10 mouse cellular contexts compared by ENCODE assay signal in genomic region chr2:37741806-37742554, GRCm38 (mm10). TPM values are rescaled to one million over a fixed set of nuclear protein-coding genes. Genes with fewer than 3 reads are reported as not detected.
DNase-seq lines count a peak whose midpoint lies in the region; ATAC-seq and TF ChIP-seq lines count a peak whose summit lies in the region.
"Had no signal": no experiment of that assay in that cellular context is flagged by ENCODE, and none has a peak within 500 bp of the region (broad histone marks: within the 10 kb centered on the region; RNA-seq: fewer than 3 reads in every experiment).

No protein-coding gene starts in this region.

- ATAC-seq in intestine, postnatal 0 days: no peak
- no peak for ATAC-seq in intestine, embryonic 16.5 days
- ATAC-seq in midbrain, embryonic 13.5 days: 0 out of 2 replicates have a peak, but pooled peaks have one; percentile 30
- no peak for ATAC-seq in midbrain, embryonic 11.5 days (ENCODE audit: low FRiP score)

- no peaks in the 10 kb centered on the region for H3K9me3 ChIP-seq in intestine, postnatal 0 days (ENCODE audit: control insufficient read depth)
- H3K9me3 ChIP-seq in intestine, embryonic 16.5 days (ENCODE audit: control insufficient read depth, low read length): no peaks in the 10 kb centered on the region
- no peaks in the 10 kb centered on the region for H3K9me3 ChIP-seq in midbrain, embryonic 13.5 days
- no peaks in the 10 kb centered on the region for H3K9me3 ChIP-seq in midbrain, embryonic 11.5 days (ENCODE audit: control insufficient read depth, low read length)
- H3K9me3 ChIP-seq: hindbrain, embryonic 15.5 days had no signal

- no peak overlapping the region for H3K27ac ChIP-seq in intestine, postnatal 0 days (ENCODE audit: low read depth, low read length)
- H3K27ac ChIP-seq in intestine, embryonic 16.5 days (ENCODE audit: low read length): no peak overlapping the region
- H3K27ac ChIP-seq in midbrain, embryonic 13.5 days: peak overlapping the region; percentile 0; the same call in 1 of the 2 replicates
- no peak overlapping the region for H3K27ac ChIP-seq in midbrain, embryonic 11.5 days (ENCODE audit: low read depth, low read length)
- H3K27ac ChIP-seq in small intestine, adult 2 months (ENCODE audit: insufficient read depth, low read depth, low read length): no peak overlapping the region
- H3K27ac ChIP-seq: hindbrain, embryonic 15.5 days; macrophage had no signal

- 42% methylated on average over 20 of the region's 20 CpGs for WGBS in intestine, postnatal 0 days
- 49% methylated on average over 20 of the region's 20 CpGs for WGBS in intestine, embryonic 16.5 days
- 72% methylated on average over 20 of the region's 20 CpGs for WGBS in midbrain, embryonic 13.5 days
- 82% methylated on average over 20 of the region's 20 CpGs for WGBS in midbrain, embryonic 11.5 days
- WGBS in small intestine, adult 2 months: 30% methylated on average over 20 of the region's 20 CpGs

- no peak overlapping the region; the same call in 1 of the 2 replicates for H3K4me3 ChIP-seq in intestine, postnatal 0 days (ENCODE audit: low read depth, low read length)
- H3K4me3 ChIP-seq in intestine, embryonic 16.5 days (ENCODE audit: low read length): no peak overlapping the region
- no peak overlapping the region for H3K4me3 ChIP-seq in midbrain, embryonic 13.5 days (replicated peaks)
- no peak overlapping the region for H3K4me3 ChIP-seq in midbrain, embryonic 11.5 days (ENCODE audit: low read depth, low read length)
- 0 out of 2 replicates have a peak overlapping the region, but pooled peaks have one; percentile 15 for H3K4me3 ChIP-seq in small intestine, adult 2 months (ENCODE audit: low read depth, low read length)
- H3K4me3 ChIP-seq: hindbrain, embryonic 15.5 days had no signal

- peak; percentile 47 for TF ChIP-seq CTCF in intestine, postnatal 0 days (IDR thresholded peaks at IDR 0.05; ENCODE audit: low read depth)
- TF ChIP-seq CTCF in small intestine, adult 2 months (IDR thresholded peaks at IDR 0.05; ENCODE audit: extremely low read depth, insufficient read length, insufficient replicate concordance, low read depth, low read length): no peak

- H3K36me3 ChIP-seq in intestine, postnatal 0 days (ENCODE audit: control insufficient read depth, insufficient read depth): no peaks in the 10 kb centered on the region
- H3K36me3 ChIP-seq in intestine, embryonic 16.5 days (ENCODE audit: control insufficient read depth, insufficient read depth, low read length): no peaks in the 10 kb centered on the region
- H3K36me3 ChIP-seq in midbrain, embryonic 13.5 days: no peaks in the 10 kb centered on the region
- H3K36me3 ChIP-seq in midbrain, embryonic 11.5 days (ENCODE audit: control insufficient read depth, insufficient read depth, low read length): no peaks in the 10 kb centered on the region
- H3K36me3 ChIP-seq in small intestine, adult 2 months (ENCODE audit: control insufficient read depth, insufficient read depth, low read length): no peaks in the 10 kb centered on the region
- H3K36me3 ChIP-seq: hindbrain, embryonic 15.5 days had no signal

- H3K9ac ChIP-seq in intestine, postnatal 0 days (ENCODE audit: low read depth, low read length): no peak overlapping the region
- no peak overlapping the region for H3K9ac ChIP-seq in intestine, embryonic 16.5 days (ENCODE audit: low read depth, low read length)
- no peak overlapping the region for H3K9ac ChIP-seq in midbrain, embryonic 13.5 days (replicated peaks)
- no peak overlapping the region for H3K9ac ChIP-seq in midbrain, embryonic 11.5 days (ENCODE audit: low read length)
- H3K9ac ChIP-seq: hindbrain, embryonic 15.5 days had no signal

- no peaks in the 10 kb centered on the region for H3K27me3 ChIP-seq in intestine, postnatal 0 days (replicated peaks; ENCODE audit: control insufficient read depth, insufficient read depth, low read length)
- no peaks in the 10 kb centered on the region for H3K27me3 ChIP-seq in intestine, embryonic 16.5 days (replicated peaks; ENCODE audit: control insufficient read depth, insufficient read depth, low read length)
- H3K27me3 ChIP-seq in midbrain, embryonic 13.5 days: no peaks in the 10 kb centered on the region
- H3K27me3 ChIP-seq in midbrain, embryonic 11.5 days (ENCODE audit: control insufficient read depth, insufficient read depth, low read length): no peaks in the 10 kb centered on the region
- no peaks in the 10 kb centered on the region for H3K27me3 ChIP-seq in small intestine, adult 2 months (ENCODE audit: control insufficient read depth, insufficient read depth, low read length)
- H3K27me3 ChIP-seq: hindbrain, embryonic 15.5 days had no signal

- intact Hi-C loops in heart, postnatal 14 days (cut with DNase I): no loop called here

- no peaks in the 10 kb centered on the region for H3K4me1 ChIP-seq in intestine, postnatal 0 days (replicated peaks; ENCODE audit: control insufficient read depth, insufficient read depth, low read length)
- peaks cover 5% of the 10 kb centered on the region; the same call in 1 of the 2 replicates for H3K4me1 ChIP-seq in intestine, embryonic 16.5 days (ENCODE audit: control insufficient read depth, insufficient read depth, low read length)
- H3K4me1 ChIP-seq in midbrain, embryonic 13.5 days (replicated peaks): peaks cover 9% of the 10 kb centered on the region; the same call in 1 of the 2 replicates
- no peaks in the 10 kb centered on the region; the same call in 1 of the 2 replicates for H3K4me1 ChIP-seq in midbrain, embryonic 11.5 days (ENCODE audit: control insufficient read depth, insufficient read depth, low read length)
- peaks cover 3% of the 10 kb centered on the region; the same call in 1 of the 2 replicates for H3K4me1 ChIP-seq in small intestine, adult 2 months (ENCODE audit: control insufficient read depth, insufficient read depth, insufficient read length, low read length)
- H3K4me1 ChIP-seq: hindbrain, embryonic 15.5 days had no signal

- TF ChIP-seq POLR2A in small intestine, adult 2 months (IDR thresholded peaks at IDR 0.05; ENCODE audit: low read depth, low read length): no peak

- peak overlapping the region; percentile 24; the same call in 1 of the 2 replicates for H3K4me2 ChIP-seq in intestine, postnatal 0 days (replicated peaks; ENCODE audit: low read depth)
- H3K4me2 ChIP-seq in intestine, embryonic 16.5 days (ENCODE audit: low read depth, low read length): no peak overlapping the region
- H3K4me2 ChIP-seq in midbrain, embryonic 13.5 days (replicated peaks): no peak overlapping the region
- H3K4me2 ChIP-seq in midbrain, embryonic 11.5 days: no peak overlapping the region
- H3K4me2 ChIP-seq: hindbrain, embryonic 15.5 days had no signal

- no peak for DNase-seq in midbrain, embryonic 11.5 days (ENCODE audit: low spot score, missing footprints)
- peak; percentile 42 for DNase-seq in fat pad, adult 2 months (ENCODE audit: extremely low read depth, low read depth, low spot score)
- DNase-seq in ovary, postnatal 14 days (ENCODE audit: low spot score): no peak
- no peak for DNase-seq in heart, postnatal 14 days

RNA-seq across cellular contexts. Expression of gene Crb2, which starts 34.1 kb away (rescaled TPM):
- polyA plus RNA-seq in intestine, postnatal 0 days (2015; fragmentation: Nextera tagmentation; extraction: Ambion mirVana): 0.51 and 0.60 TPM in 2 replicates
- 0.95 and 1.1 TPM in 2 replicates for polyA plus RNA-seq in intestine, embryonic 16.5 days (2015; fragmentation: Nextera tagmentation; extraction: Ambion mirVana)
- polyA plus RNA-seq in midbrain, embryonic 13.5 days (2015; fragmentation: Nextera tagmentation; extraction: Ambion mirVana): 8.5 and 10.3 TPM in 2 replicates
- polyA plus RNA-seq in midbrain, embryonic 11.5 days (2014; fragmentation: Nextera tagmentation; extraction: Ambion mirVana): 10.9 and 14.6 TPM in 2 replicates
- polyA plus RNA-seq in small intestine, adult 2 months (2012; rRNA removed): 0.14 and 0.48 TPM in 2 replicates
- total RNA-seq in heart, postnatal 14 days (2021): 1 to 10 TPM; 1.1 to 1.5 TPM
- polyA plus RNA-seq: macrophage had no signal

RNA-seq across cellular contexts. Expression of gene Strbp, which starts 38.3 kb away (rescaled TPM):
- 20.4 and 22.5 TPM in 2 replicates for polyA plus RNA-seq in intestine, postnatal 0 days (2015; fragmentation: Nextera tagmentation; extraction: Ambion mirVana)
- 27.5 and 28.3 TPM in 2 replicates for polyA plus RNA-seq in intestine, embryonic 16.5 days (2015; fragmentation: Nextera tagmentation; extraction: Ambion mirVana)
- polyA plus RNA-seq in midbrain, embryonic 13.5 days (2015; fragmentation: Nextera tagmentation; extraction: Ambion mirVana): 118 and 123 TPM in 2 replicates
- polyA plus RNA-seq in midbrain, embryonic 11.5 days (2014; fragmentation: Nextera tagmentation; extraction: Ambion mirVana): 105 TPM in 2 replicates
- polyA plus RNA-seq in small intestine, adult 2 months (2012; rRNA removed): 1.2 and 2.7 TPM in 2 replicates
- total RNA-seq in heart, postnatal 14 days (2021): 10 to 100 TPM; 19.2 to 20.3 TPM
